Comparison of ENCODE assay signal across 8 mouse cellular contexts in the genomic region with DNA sequence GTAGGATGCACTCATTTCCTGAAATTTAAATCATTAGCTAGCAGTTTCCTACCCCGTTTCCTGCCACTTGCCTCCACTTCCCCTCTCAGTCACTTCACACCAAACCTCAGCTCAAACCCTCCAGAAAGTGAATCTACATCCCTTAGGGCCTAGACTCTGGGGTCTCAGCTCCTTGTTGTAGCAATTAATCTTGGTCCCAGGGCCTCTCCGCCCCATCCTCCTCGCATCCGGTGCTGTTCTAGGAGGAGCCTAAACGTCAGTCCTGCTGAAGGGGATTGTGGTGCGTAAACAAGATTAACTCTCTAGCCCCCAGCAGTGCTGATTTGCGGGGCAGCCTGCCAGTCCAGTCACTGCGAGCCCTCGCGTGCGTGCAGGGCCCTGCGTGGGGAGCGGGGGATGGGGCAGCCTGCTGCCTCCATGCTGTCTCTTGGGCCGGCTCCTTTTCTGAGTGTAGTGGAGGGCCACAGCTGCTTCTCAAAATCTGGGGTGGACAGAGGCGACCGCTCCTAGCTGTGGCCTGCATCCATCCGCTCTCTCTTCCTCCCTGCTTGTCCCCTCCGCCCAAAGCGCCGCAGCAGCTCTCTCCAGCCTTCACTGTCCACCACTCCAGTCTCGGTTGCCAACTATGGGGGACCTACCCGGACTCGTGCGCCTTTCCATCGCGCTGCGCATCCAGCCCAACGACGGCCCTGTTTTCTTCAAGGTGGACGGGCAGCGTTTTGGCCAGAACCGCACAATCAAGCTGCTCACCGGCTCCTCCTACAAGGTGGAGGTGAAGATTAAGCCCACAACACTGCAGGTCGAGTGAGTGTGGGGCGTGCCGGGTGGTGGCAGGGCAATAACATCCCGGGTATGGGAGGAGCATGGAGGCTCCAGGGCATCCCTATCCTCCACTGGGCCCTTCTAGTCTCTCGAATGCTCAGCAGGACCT. TPM values are rescaled to one million over a fixed set of nuclear protein-coding genes. Genes with fewer than 3 reads are reported as not detected.
DNase-seq lines count a peak whose midpoint lies in the region; ATAC-seq and TF ChIP-seq lines count a peak whose summit lies in the region.

A gene (plus strand): TSS at position 42 of the 931 bp plus-strand sequence.
A gene (minus strand): TSS at position 837 of the 931 bp plus-strand sequence.

- no peaks in the 10 kb centered on the region for H3K36me3 ChIP-seq in embryonic facial prominence, embryonic 11.5 days (replicated peaks; ENCODE audit: control insufficient read depth, insufficient read depth, low read depth, low read length)
- no peaks in the 10 kb centered on the region for H3K36me3 ChIP-seq in heart, adult 2 months (ENCODE audit: control insufficient read depth, insufficient read depth, low read length)

- H3K9ac ChIP-seq in embryonic facial prominence, embryonic 11.5 days (replicated peaks; ENCODE audit: low read length), result peak within 1 kb of the TSS; percentile 76
- peak within 1 kb of the TSS; percentile 81 for H3K9ac ChIP-seq in heart, adult 2 months (ENCODE audit: low read depth, low read length)

- H3K27ac ChIP-seq in embryonic facial prominence, embryonic 11.5 days (replicated peaks; ENCODE audit: low read depth, low read length), result no peak within 1 kb of the TSS; the same call in 1 of the 2 replicates
- H3K27ac ChIP-seq in heart, adult 2 months, result peak within 1 kb of the TSS; percentile 84

- no peaks in the 10 kb centered on the region for H3K79me2 ChIP-seq in heart, adult 2 months (replicated peaks; ENCODE audit: control insufficient read depth, insufficient read depth, low read length)

- under 1% methylated on average over 38 of the region's 38 CpGs for WGBS in embryonic facial prominence, embryonic 11.5 days
- under 1% methylated on average over 38 of the region's 38 CpGs for WGBS in heart, adult 2 months

- peak; percentile 89 for ATAC-seq in embryonic facial prominence, embryonic 11.5 days (replicated peaks; ENCODE audit: insufficient number of reproducible peaks, low FRiP score, low TSS enrichment, low read depth)

- peak; percentile 59; the same call in 1 of the 2 replicates for TF ChIP-seq POLR2A in heart, adult 2 months (IDR thresholded peaks at IDR 0.05; ENCODE audit: insufficient read depth, low read depth, low read length)

- intact Hi-C loops in heart, adult 2 months (cut with DNase I), result loop anchor here (5.0 kb wide), 1 partner anchor 100 kb away; a partner anchor contains a TSS
- intact Hi-C loops in left cerebral cortex, postnatal 4 days (cut with DNase I), result no loop called here

- peak within 1 kb of the TSS; percentile 86 for H3K4me2 ChIP-seq in embryonic facial prominence, embryonic 11.5 days (ENCODE audit: low read depth, low read length)

- H3K9me3 ChIP-seq in embryonic facial prominence, embryonic 11.5 days (replicated peaks; ENCODE audit: control insufficient read depth, low read length), result no peaks in the 10 kb centered on the region

- H3K4me1 ChIP-seq in embryonic facial prominence, embryonic 11.5 days (ENCODE audit: control insufficient read depth, insufficient read depth, low read length), result no peaks in the 10 kb centered on the region
- H3K4me1 ChIP-seq in heart, adult 2 months (ENCODE audit: control insufficient read depth, insufficient read depth, low read length), result peaks cover 2% of the 10 kb centered on the region

- no peak for TF ChIP-seq EP300 in heart, adult 2 months (IDR thresholded peaks at IDR 0.05; ENCODE audit: insufficient read depth, low read depth, low read length)

- TF ChIP-seq CTCF in heart, adult 2 months (IDR thresholded peaks at IDR 0.05), result no peak

- DNase-seq in adrenal gland, postnatal 25 days, result peak; percentile 77
- peak; percentile 59 for DNase-seq in embryonic facial prominence, embryonic 11.5 days (ENCODE audit: low spot score)
- DNase-seq in heart, adult 2 months, result peak; percentile 79 to 81
- DNase-seq in kidney, adult 18-20 months, result peak; percentile 47
- peak; percentile 94 for DNase-seq in left cerebral cortex, postnatal 4 days
- peak; percentile 67 for DNase-seq in mesoderm, embryonic 11.5 days (ENCODE audit: low read depth, low spot score)
- DNase-seq in right cerebral cortex, postnatal 14 days, result peak; percentile 93
- DNase-seq in urinary bladder, postnatal 36 days (ENCODE audit: low spot score in 2 of 2), result peak; percentile 18 to 60

- H3K27me3 ChIP-seq in embryonic facial prominence, embryonic 11.5 days (ENCODE audit: control insufficient read depth, insufficient read depth, low read length), result no peaks in the 10 kb centered on the region
- H3K27me3 ChIP-seq in heart, adult 2 months (ENCODE audit: control insufficient read depth, insufficient read depth, low read length), result no peaks in the 10 kb centered on the region

- peak within 1 kb of the TSS; percentile 52 for H3K4me3 ChIP-seq in embryonic facial prominence, embryonic 11.5 days (ENCODE audit: low read depth, low read length)
- H3K4me3 ChIP-seq in heart, adult 2 months, result peak within 1 kb of the TSS; percentile 59

RNA-seq across cellular contexts. Expression of the first gene that starts in this region (rescaled TPM):
- total RNA-seq in adrenal gland, postnatal 25 days (2021), result 12.9 and 21.7 TPM in 2 replicates
- 16.7 and 18.1 TPM in 2 replicates for polyA plus RNA-seq in embryonic facial prominence, embryonic 11.5 days (2014; fragmentation: Nextera tagmentation; extraction: Ambion mirVana)
- total RNA-seq in heart, adult 2 months (2021), result 1 to 10 TPM; 3.3 to 3.5 TPM
- polyA plus RNA-seq in heart, adult 2 months (2012; rRNA removed), result 6.4 and 9.3 TPM in 2 replicates
- total RNA-seq in left cerebral cortex, postnatal 4 days (2021), result 100 to 1,000 TPM; 191 to 194 TPM

RNA-seq across cellular contexts. Expression of the second gene that starts in this region (rescaled TPM):
- total RNA-seq in adrenal gland, postnatal 25 days (2021), result 2.7 and 2.9 TPM in 2 replicates
- polyA plus RNA-seq in embryonic facial prominence, embryonic 11.5 days (2014; fragmentation: Nextera tagmentation; extraction: Ambion mirVana), result 6.5 and 7.5 TPM in 2 replicates
- 1 to 10 TPM; 5.3 to 8.7 TPM for total RNA-seq in heart, adult 2 months (2021)
- polyA plus RNA-seq in heart, adult 2 months (2012; rRNA removed), result 2.0 and 2.8 TPM in 2 replicates
- total RNA-seq in left cerebral cortex, postnatal 4 days (2021), result 1 to 10 TPM; 4.4 to 4.5 TPM

Comparison
In these comparisons a context has a peak if more than half of its experiments do, and no peak if none do; other contexts are left out.
1. DNase-seq: peak in every context shown above with its lines; median percentile 94 in left cerebral cortex, postnatal 4 days; 93 in right cerebral cortex, postnatal 14 days; 80 in heart, adult 2 months; 77 in adrenal gland, postnatal 25 days; 67 in mesoderm, embryonic 11.5 days; 59 in embryonic facial prominence, embryonic 11.5 days; 47 in kidney, adult 18-20 months; 39 in urinary bladder, postnatal 36 days.